Mouse (Mus musculus) cerebellum, adult 2 months (tissue): ENCODE data around the gene Dmrta2.

Experiments
- CTCF ChIP-seq: fragments of 200-500 bp; IDR thresholded peaks from 2 replicates; pipeline ENCODE4 v1.5.1; 2011; ENCODE audit warnings: low read depth, mild to moderate bottlenecking, control low read depth, low read length, moderate library complexity, borderline replicate concordance; ENCODE audit not compliant: insufficient read depth
- POLR2A ChIP-seq: fragments of 200-500 bp; IDR thresholded peaks from 2 replicates; pipeline ENCODE4 v1.6.1; 2011; ENCODE audit warnings: low read length, control low read depth, borderline replicate concordance; ENCODE audit not compliant: insufficient read depth

GRCm38 (mm10) chr4:109985424-109986172 lies 7.7 kb downstream of the Dmrta2 start:
- TF ChIP-seq POLR2A (no peak), CTCF (no peak)
